Mouse (Mus musculus) granulocyte monocyte progenitor cell, adult 5-6 weeks (primary cell): ENCODE measurements around the gene Igf2bp3. TPM values are rescaled to one million over a fixed set of nuclear protein-coding genes. Genes with fewer than 3 reads are reported as not detected.
A peak's percentile ranks its signal among the peaks of the same experiment; 100 is the strongest.

Experiments
- ATAC-seq: replicated peaks from 2 replicates; pipeline ENCODE4 v1.8.0; 2016; ENCODE audit warnings: mild to moderate bottlenecking, moderate TSS enrichment, inconsistent platforms; ENCODE audit not compliant: poor library complexity, severe bottlenecking
- total RNA-seq, 2 experiments: library from RNA; stranded (forward) in 1 of 2; stranded (reverse) in 1 of 2; fragments of 200-712, 200-1000 nt in 1 of 2; fragments of >200 nt in 1 of 2; fragmentation: Nextera tagmentation in 1 of 2; gene quantifications; 2 replicates each; pipeline ENCODE4 v1.2.3; 2014 to 2017

Gene Igf2bp3
- total RNA-seq, 2 experiments from 2014 or later: under 0.01 TPM; not detected in 1

GRCm38 (mm10) chr6:49037268-49037662, 177.5 kb downstream of the Igf2bp3 start:
- no peak; the same call in 1 of the 2 replicates for ATAC-seq

GRCm38 (mm10) chr6:49036275-49037267, 178.2 kb downstream of the Igf2bp3 start, which contains the start of gene Gpnmb:
TSS of gene Gpnmb (plus strand) at chr6:49036546.
- peak; percentile 59 for ATAC-seq

Other genes starting within 250 kb of the Igf2bp3 start
- gene Doxl2, start 240.0 kb downstream of the Igf2bp3 start, total RNA-seq (2014; fragmentation: Nextera tagmentation): not detected in 2 replicates
- not detected in 2 replicates for gene Doxl2, start 240.0 kb downstream of the Igf2bp3 start, total RNA-seq (2017)
- not detected in 2 replicates for gene Svs1, start 228.1 kb downstream of the Igf2bp3 start, total RNA-seq (2014; fragmentation: Nextera tagmentation)
- not detected in 2 replicates for gene Svs1, start 228.1 kb downstream of the Igf2bp3 start, total RNA-seq (2017)
- gene Gpnmb, start 178.4 kb downstream of the Igf2bp3 start, total RNA-seq (2014; fragmentation: Nextera tagmentation): 2.5 TPM in 1 of 2 replicates, not detected in the other
- 0.26 TPM in 1 of 2 replicates, not detected in the other for gene Gpnmb, start 178.4 kb downstream of the Igf2bp3 start, total RNA-seq (2017)
- gene Malsu1, start 141.2 kb downstream of the Igf2bp3 start, total RNA-seq (2014; fragmentation: Nextera tagmentation): 30.3 and 42.4 TPM in 2 replicates
- 14.2 and 23.8 TPM in 2 replicates for gene Malsu1, start 141.2 kb downstream of the Igf2bp3 start, total RNA-seq (2017)
- 171 and 173 TPM in 2 replicates for gene Tra2a, start 49.1 kb upstream of the Igf2bp3 start, total RNA-seq (2014; fragmentation: Nextera tagmentation)
- 179 and 205 TPM in 2 replicates for gene Tra2a, start 49.1 kb upstream of the Igf2bp3 start, total RNA-seq (2017)
- gene Ccdc126, start 104.3 kb upstream of the Igf2bp3 start, total RNA-seq (2014; fragmentation: Nextera tagmentation): 2.7 and 6.0 TPM in 2 replicates
- gene Ccdc126, start 104.3 kb upstream of the Igf2bp3 start, total RNA-seq (2017): 5.0 and 7.5 TPM in 2 replicates
- gene Fam221a, start 152.8 kb upstream of the Igf2bp3 start, total RNA-seq (2014; fragmentation: Nextera tagmentation): 9.7 and 20.1 TPM in 2 replicates
- 2.7 and 4.2 TPM in 2 replicates for gene Fam221a, start 152.8 kb upstream of the Igf2bp3 start, total RNA-seq (2017)
- not detected in 2 replicates for gene Stk31, start 180.6 kb upstream of the Igf2bp3 start, total RNA-seq (2014; fragmentation: Nextera tagmentation)
- gene Stk31, start 180.6 kb upstream of the Igf2bp3 start, total RNA-seq (2017): not detected in 2 replicates